Mouse (Mus musculus): ENCODE measurements at regions not wholly inside any gene's neighbourhood (a gene's known extent, or its start where the extent isn't known, plus 50 kb on each side); places are given as distances from the start of the nearest gene placed in this dataset.

GRCm38 (mm10) chr13:85430821-85431220, 141.9 kb upstream of the Rasa1 start:
- no peak for DNase-seq

- DNase-seq = no peak
Measured at GRCm38 (mm10) chr13:85430040-85430439, 141.1 kb upstream of the Rasa1 start.

GRCm38 (mm10) chr13:85418671-85419070, 129.7 kb upstream of the Rasa1 start:
- no peak for DNase-seq

- no peak for DNase-seq
Measured at GRCm38 (mm10) chr13:85414951-85415350, 126.0 kb upstream of the Rasa1 start.

GRCm38 (mm10) chr13:85411327-85411726, 122.4 kb upstream of the Rasa1 start:
- no peak for DNase-seq

GRCm38 (mm10) chr13:85398834-85399233, 109.9 kb upstream of the Rasa1 start:
- no peak for DNase-seq

- no peak for DNase-seq
Measured at GRCm38 (mm10) chr13:85376338-85376998, 87.5 kb upstream of the Rasa1 start.

- no peak for DNase-seq
Measured at GRCm38 (mm10) chr13:85359621-85360020, 70.7 kb upstream of the Rasa1 start.

- DNase-seq = no peak
Measured at GRCm38 (mm10) chr13:85359143-85359542, 70.2 kb upstream of the Rasa1 start.

- no peak for DNase-seq
Measured at GRCm38 (mm10) chr13:85352061-85352460, 63.1 kb upstream of the Rasa1 start.
